Mouse (Mus musculus) spleen, adult 2 months (tissue): Measurements from ENCODE around the gene Prkar2b. TPM values are rescaled to one million over a fixed set of nuclear protein-coding genes. Genes with fewer than 3 reads are reported as not detected.
A peak's percentile ranks its signal among the peaks of the same experiment; 100 is the strongest.

ENCODE experiments used
- DNase-seq, 2 experiments: peaks; one replicate each; pipeline versions ENCODE4 v3.0.0 to v3.0.0-alpha.2; 2012 to 2021; ENCODE audit warnings: low spot score in 2 of 2, low read depth in 1 of 2
- H3K27ac ChIP-seq: fragments of 200-500 bp; 2 replicates; pipeline ENCODE4 v1.5.1; 2012; ENCODE audit warnings: low read length, inconsistent platforms; ENCODE audit not compliant: insufficient read depth
- H3K27me3 ChIP-seq: fragments of 200-500 bp; 2 replicates; pipeline ENCODE4 v1.6.1; 2012; ENCODE audit warnings: mild to moderate bottlenecking, moderate library complexity, low read length, inconsistent platforms; ENCODE audit not compliant: control insufficient read depth, insufficient read depth
- H3K36me3 ChIP-seq: fragments of 200-500 bp; 2 replicates; pipeline ENCODE4 v1.6.1; 2012; ENCODE audit warnings: mild to moderate bottlenecking, low read length, inconsistent platforms; ENCODE audit not compliant: control insufficient read depth, insufficient read depth
- H3K4me1 ChIP-seq: fragments of 200-500 bp; 2 replicates; pipeline ENCODE4 v1.6.1; 2011; ENCODE audit warnings: inconsistent platforms; ENCODE audit not compliant: control insufficient read depth, insufficient read depth, insufficient read length
- H3K4me3 ChIP-seq: fragments of 200-500 bp; 2 replicates; pipeline ENCODE4 v1.5.1; 2011; ENCODE audit warnings: mild to moderate bottlenecking, inconsistent platforms; ENCODE audit not compliant: insufficient read depth, insufficient read length; ENCODE audit errors: extremely low read depth
- CTCF ChIP-seq: fragments of 200-500 bp; IDR thresholded peaks from 2 replicates; pipeline ENCODE4 v1.5.1; 2011; ENCODE audit warnings: mild to moderate bottlenecking, inconsistent platforms; ENCODE audit not compliant: insufficient read depth, insufficient read length, insufficient replicate concordance; ENCODE audit errors: extremely low read depth
- POLR2A ChIP-seq: fragments of 200-500 bp; IDR thresholded peaks from 2 replicates; pipeline ENCODE4 v1.6.1; 2011; ENCODE audit warnings: low read depth, low read length, inconsistent platforms
- WGBS: fragments of 180-500 bp; shearing (Covaris S2); methylation state at CpG from one replicate; pipeline ENCODE4 v1.1.7; 2018; 5-methylcytosine and 5-hydroxymethylcytosine counted together
- polyA plus RNA-seq: library from polyadenylated mRNA; depleted of rRNA; stranded (reverse); fragments of >200 nt; gene quantifications from 2 replicates; pipeline ENCODE4 v1.2.3, GENCODE M21; 2012

Gene Prkar2b
- polyA plus RNA-seq, 1 experiment: 9.1 TPM

GRCm38 (mm10) chr12:31936657-31937300 is 124.3 kb downstream of the Prkar2b start:
- no peaks in the 10 kb centered on the region for H3K27me3 ChIP-seq
- TF ChIP-seq POLR2A (no peak), CTCF (no peak)
- peaks cover 40% of the 10 kb centered on the region for H3K36me3 ChIP-seq
- WGBS: 94% methylated on average over 6 of the region's 6 CpGs
- no peak for DNase-seq
- no peak overlapping the region for H3K27ac ChIP-seq
- H3K4me3 ChIP-seq: no peak overlapping the region
- no peaks in the 10 kb centered on the region for H3K4me1 ChIP-seq

DNA sequence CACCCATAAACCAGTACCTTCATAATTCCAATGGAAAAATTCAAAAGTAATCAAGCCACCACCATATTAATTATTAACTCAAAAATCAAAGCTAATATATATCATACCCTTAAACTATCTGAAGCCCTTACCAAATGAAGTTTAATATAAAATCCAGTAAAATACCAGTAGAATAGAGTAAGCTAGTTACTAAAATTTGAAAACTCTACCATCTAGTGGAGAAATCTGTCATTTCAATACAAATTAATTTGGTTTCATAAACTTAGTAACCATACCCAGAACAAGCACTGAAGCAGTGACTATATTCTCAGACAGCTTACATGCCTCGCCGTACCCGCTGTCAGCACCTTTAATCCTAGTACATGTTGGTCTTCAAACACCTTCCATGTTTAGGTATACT is 129.3 kb downstream of the Prkar2b start:
- 97% methylated on average over 3 of the region's 3 CpGs for WGBS
- no peak for DNase-seq
- Histone ChIP-seq H3K36me3 (peaks cover 41% of the 10 kb centered on the region), H3K27ac (no peak overlapping the region), H3K27me3 (no peaks in the 10 kb centered on the region), H3K4me1 (no peaks in the 10 kb centered on the region; the same call in 1 of the 2 replicates), H3K4me3 (no peak overlapping the region)
- TF ChIP-seq CTCF: no peak
- TF ChIP-seq POLR2A: no peak

- H3K36me3 ChIP-seq: peaks cover 42% of the 10 kb centered on the region
- H3K4me1 ChIP-seq: no peaks in the 10 kb centered on the region; the same call in 1 of the 2 replicates
These were observed 132.6 kb downstream of the Prkar2b start for GRCm38 (mm10) chr12:31928498-31928897.

GRCm38 (mm10) chr12:31926661-31927061 is 134.4 kb downstream of the Prkar2b start:
- 0 out of 2 replicates have a peak, but pooled peaks have one; percentile 30 for TF ChIP-seq CTCF
- no peak for TF ChIP-seq POLR2A
- WGBS: 85% methylated on average over 4 of the region's 4 CpGs
- peak in 1 of 2 experiments; percentile 33 for DNase-seq
- Histone ChIP-seq H3K36me3 (peaks cover 40% of the 10 kb centered on the region), H3K4me1 (no peaks in the 10 kb centered on the region; the same call in 1 of the 2 replicates), H3K27me3 (no peaks in the 10 kb centered on the region), H3K4me3 (no peak overlapping the region), H3K27ac (no peak overlapping the region)

More at GRCm38 (mm10) chr12:31928498-31928897, 132.6 kb downstream of the Prkar2b start:
- WGBS: 91% methylated on average over 3 of the region's 3 CpGs
- H3K27me3 ChIP-seq: no peaks in the 10 kb centered on the region
- no peak overlapping the region for H3K27ac ChIP-seq
- TF ChIP-seq CTCF: no peak
- no peak for TF ChIP-seq POLR2A
- H3K4me3 ChIP-seq: no peak overlapping the region
- DNase-seq: no peak

DNA sequence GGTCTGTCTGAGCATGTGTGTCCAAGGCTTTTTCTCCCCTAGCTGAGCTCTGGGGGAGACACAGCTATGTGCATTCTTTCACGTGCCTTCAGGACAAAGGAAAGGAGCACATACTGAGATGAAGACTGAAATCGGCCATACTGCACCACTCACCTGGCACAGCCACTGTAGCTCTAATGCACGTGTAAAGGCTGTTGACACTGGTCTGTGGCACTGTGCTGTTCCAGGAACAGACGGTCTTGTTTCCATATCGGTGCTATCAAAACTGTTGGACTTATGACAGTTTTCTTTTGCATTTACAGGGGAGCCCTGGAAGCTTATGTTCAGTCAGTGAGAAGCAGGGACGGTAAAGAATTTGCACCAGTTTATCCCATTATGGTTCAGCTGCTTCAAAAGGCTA is 135.8 kb downstream of the Prkar2b start:
- Histone ChIP-seq H3K4me3 (no peak overlapping the region), H3K36me3 (peaks cover 33% of the 10 kb centered on the region), H3K4me1 (no peaks in the 10 kb centered on the region; the same call in 1 of the 2 replicates), H3K27me3 (no peaks in the 10 kb centered on the region), H3K27ac (no peak overlapping the region)
- no peak for DNase-seq
- TF ChIP-seq CTCF (no peak), POLR2A (no peak)
- 99% methylated on average over 6 of the region's 6 CpGs for WGBS

- H3K27ac ChIP-seq: no peak overlapping the region
- no peaks in the 10 kb centered on the region; the same call in 1 of the 2 replicates for H3K4me1 ChIP-seq
- WGBS: 83% methylated on average over 3 of the region's 3 CpGs
- no peak for TF ChIP-seq CTCF
- no peak for TF ChIP-seq POLR2A
- DNase-seq: no peak
- peaks cover 31% of the 10 kb centered on the region for H3K36me3 ChIP-seq
- no peak overlapping the region for H3K4me3 ChIP-seq
- H3K27me3 ChIP-seq: no peaks in the 10 kb centered on the region
These were observed 137.0 kb downstream of the Prkar2b start for GRCm38 (mm10) chr12:31924135-31924534.
